Mouse (Mus musculus) embryonic facial prominence, embryonic 15.5 days (tissue): ENCODE results near the gene Prss16. TPM values are rescaled to one million over a fixed set of nuclear protein-coding genes. Genes with fewer than 3 reads are reported as not detected.

Experiments
- ATAC-seq: fragments of 200-750 bp; cut with Nextera tagmentation; 2 replicates; pipeline ENCODE4 v1.8.0; 2017; ENCODE audit warnings: low read depth, moderate TSS enrichment; ENCODE audit not compliant: insufficient number of reproducible peaks, low FRiP score, low TSS enrichment
- H3K27ac ChIP-seq: fragments of 300-500 bp; sonication (generic); replicated peaks from 2 replicates; pipeline ENCODE4 v1.5.1; 2015; ENCODE audit warnings: mild to moderate bottlenecking, inconsistent platforms
- H3K27me3 ChIP-seq: fragments of 300-500 bp; sonication (generic); 2 replicates; pipeline ENCODE4 v1.6.1; 2015; ENCODE audit warnings: inconsistent platforms
- H3K36me3 ChIP-seq: fragments of 300-500 bp; sonication (generic); 2 replicates; pipeline ENCODE4 v1.6.1; 2015; ENCODE audit warnings: mild to moderate bottlenecking, inconsistent platforms
- H3K4me1 ChIP-seq: fragments of 300-500 bp; sonication (generic); 2 replicates; pipeline ENCODE4 v1.6.1; 2015; ENCODE audit warnings: inconsistent platforms
- H3K4me2 ChIP-seq: fragments of 300-500 bp; sonication (generic); replicated peaks from 2 replicates; pipeline ENCODE4 v1.6.1; 2015; ENCODE audit warnings: mild to moderate bottlenecking, inconsistent platforms
- H3K4me3 ChIP-seq: fragments of 300-500 bp; sonication (generic); replicated peaks from 2 replicates; pipeline ENCODE4 v1.5.1; 2015; ENCODE audit warnings: mild to moderate bottlenecking, inconsistent platforms
- H3K9ac ChIP-seq: fragments of 300-500 bp; sonication (generic); 2 replicates; pipeline ENCODE4 v1.6.1; 2015; ENCODE audit warnings: inconsistent platforms
- H3K9me3 ChIP-seq: fragments of 300-500 bp; sonication (generic); replicated peaks from 2 replicates; pipeline ENCODE4 v1.6.1; 2016; ENCODE audit warnings: inconsistent platforms
- WGBS: fragments of 180-500 bp; shearing (Covaris S2); methylation state at CpG from one replicate; pipeline ENCODE4 v1.1.7; 2015; 5-methylcytosine and 5-hydroxymethylcytosine counted together
- polyA plus RNA-seq: library from polyadenylated mRNA; unstranded; fragments of >200 nt; fragmentation: Nextera tagmentation; extraction: Ambion mirVana; gene quantifications from 2 replicates; pipeline ENCODE4 v1.2.1, GENCODE M21; 2015

The Prss16 gene
- polyA plus RNA-seq, 1 experiment from 2014 or later, result 1.2 TPM

GRCm38 (mm10) chr13:22001823-22002222 is 7.7 kb downstream of the Prss16 start:
- Histone ChIP-seq H3K36me3 (no peaks in the 10 kb centered on the region), H3K9me3 (no peaks in the 10 kb centered on the region), H3K4me3 (no peak overlapping the region), H3K27ac (no peak overlapping the region), H3K4me1 (peaks cover 20% of the 10 kb centered on the region), H3K9ac (no peak overlapping the region), H3K4me2 (no peak overlapping the region), H3K27me3 (peaks cover 100% of the 10 kb centered on the region)
- WGBS, result 18% methylated on average over 5 of the region's 5 CpGs
- no peak for ATAC-seq

DNA sequence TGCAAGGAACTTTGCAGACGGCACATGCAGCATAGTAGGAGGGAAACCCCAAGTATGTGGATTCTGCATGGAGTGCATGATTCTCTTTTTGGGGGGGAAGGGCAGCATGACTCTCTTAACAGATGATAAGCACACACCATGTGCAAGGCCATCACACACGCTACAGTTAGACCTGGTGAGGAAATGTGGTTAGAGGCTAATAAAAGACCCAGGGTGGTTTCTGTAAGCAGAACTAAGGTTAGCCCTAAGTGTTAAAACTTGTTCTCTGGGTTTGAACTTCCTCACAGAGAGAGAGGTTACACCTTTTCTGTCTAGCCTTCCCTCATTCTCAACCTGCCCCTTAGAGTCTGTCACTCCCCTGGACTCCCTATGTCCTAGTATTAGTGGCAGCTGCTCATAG is 8.2 kb downstream of the Prss16 start:
- no peaks in the 10 kb centered on the region for H3K36me3 ChIP-seq
- 52% methylated on average over 2 of the region's 2 CpGs for WGBS
- H3K27ac ChIP-seq, result no peak overlapping the region

GRCm38 (mm10) chr13:21999147-21999546 is 10.4 kb downstream of the Prss16 start:
- ATAC-seq, result no peak
- no peaks in the 10 kb centered on the region for H3K9me3 ChIP-seq
- no peak overlapping the region for H3K27ac ChIP-seq
- peaks cover 16% of the 10 kb centered on the region for H3K4me1 ChIP-seq
- 26% methylated on average over 4 of the region's 4 CpGs for WGBS
- no peak overlapping the region for H3K4me3 ChIP-seq
- no peak overlapping the region for H3K4me2 ChIP-seq
- H3K9ac ChIP-seq, result no peak overlapping the region
- peaks cover 93% of the 10 kb centered on the region for H3K27me3 ChIP-seq
- no peaks in the 10 kb centered on the region for H3K36me3 ChIP-seq

More for the DNA sequence above, 8.2 kb downstream of the Prss16 start:
- no peak overlapping the region for H3K9ac ChIP-seq
- H3K9me3 ChIP-seq, result no peaks in the 10 kb centered on the region
- ATAC-seq, result no peak
- H3K4me3 ChIP-seq, result no peak overlapping the region
- peaks cover 19% of the 10 kb centered on the region for H3K4me1 ChIP-seq
- no peak overlapping the region for H3K4me2 ChIP-seq
- peaks cover 100% of the 10 kb centered on the region for H3K27me3 ChIP-seq

DNA sequence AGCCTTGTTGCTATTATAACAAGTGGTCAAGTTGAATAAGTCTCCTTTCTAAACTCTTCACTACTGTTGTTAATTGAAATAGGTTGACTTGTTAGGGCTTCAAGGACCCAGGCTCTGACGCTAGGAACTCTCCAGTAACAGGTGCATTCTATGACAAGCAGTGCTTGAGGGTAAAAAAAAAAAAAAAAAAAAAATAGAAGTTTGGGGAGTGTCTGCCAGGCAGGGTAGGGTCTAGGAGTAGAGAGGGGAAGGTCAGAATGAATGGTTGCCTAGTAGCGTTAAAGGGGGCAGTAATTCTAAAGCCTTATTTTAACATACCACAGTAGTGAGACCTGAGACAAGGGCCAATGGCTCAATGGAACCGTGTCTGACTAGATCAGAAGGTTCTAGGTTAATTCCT is 11.1 kb downstream of the Prss16 start:
- Histone ChIP-seq H3K36me3 (no peaks in the 10 kb centered on the region), H3K4me3 (no peak overlapping the region), H3K4me2 (no peak overlapping the region), H3K4me1 (peaks cover 16% of the 10 kb centered on the region), H3K27ac (no peak overlapping the region), H3K9me3 (no peaks in the 10 kb centered on the region), H3K27me3 (peaks cover 90% of the 10 kb centered on the region), H3K9ac (no peak overlapping the region)
- WGBS, result 16% methylated on average over 3 of the region's 3 CpGs
- ATAC-seq, result no peak

DNA sequence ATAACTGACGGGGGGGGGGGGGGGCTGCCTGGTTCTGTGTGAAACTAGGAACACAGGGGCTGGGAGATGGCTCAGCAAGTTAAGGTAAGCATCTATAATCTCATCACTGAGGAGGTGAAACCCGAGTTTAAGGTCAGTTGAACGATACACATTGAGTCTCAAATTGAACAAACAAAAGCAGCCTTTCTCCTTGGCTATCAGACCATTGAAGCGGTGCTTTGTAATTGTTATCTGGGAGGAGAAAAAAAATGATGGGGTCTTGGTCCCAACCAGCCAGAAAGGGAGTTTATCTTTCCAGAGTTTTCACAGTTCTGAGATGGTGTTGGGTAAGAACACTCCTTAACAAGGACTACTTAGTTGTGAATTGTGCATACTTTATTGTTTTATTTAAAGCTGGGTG is 11.7 kb downstream of the Prss16 start:
- WGBS, result 9% methylated on average over 4 of the region's 4 CpGs
- Histone ChIP-seq H3K4me1 (peaks cover 16% of the 10 kb centered on the region), H3K36me3 (no peaks in the 10 kb centered on the region), H3K9me3 (no peaks in the 10 kb centered on the region), H3K9ac (no peak overlapping the region), H3K4me2 (no peak overlapping the region), H3K4me3 (no peak overlapping the region), H3K27me3 (peaks cover 87% of the 10 kb centered on the region), H3K27ac (no peak overlapping the region)
- ATAC-seq, result no peak

- peak overlapping the region; percentile 21; the same call in 1 of the 2 replicates for H3K4me3 ChIP-seq
- no peaks in the 10 kb centered on the region for H3K36me3 ChIP-seq
- no peak overlapping the region for H3K9ac ChIP-seq
- 2% methylated on average over 21 of the region's 21 CpGs for WGBS
- H3K4me2 ChIP-seq, result peak overlapping the region; percentile 31
- peaks cover 16% of the 10 kb centered on the region for H3K4me1 ChIP-seq
- H3K27me3 ChIP-seq, result peaks cover 84% of the 10 kb centered on the region
- no peaks in the 10 kb centered on the region for H3K9me3 ChIP-seq
- no peak overlapping the region for H3K27ac ChIP-seq
- no peak for ATAC-seq
Observed at GRCm38 (mm10) chr13:21997201-21997820, 12.2 kb downstream of the Prss16 start.

DNA sequence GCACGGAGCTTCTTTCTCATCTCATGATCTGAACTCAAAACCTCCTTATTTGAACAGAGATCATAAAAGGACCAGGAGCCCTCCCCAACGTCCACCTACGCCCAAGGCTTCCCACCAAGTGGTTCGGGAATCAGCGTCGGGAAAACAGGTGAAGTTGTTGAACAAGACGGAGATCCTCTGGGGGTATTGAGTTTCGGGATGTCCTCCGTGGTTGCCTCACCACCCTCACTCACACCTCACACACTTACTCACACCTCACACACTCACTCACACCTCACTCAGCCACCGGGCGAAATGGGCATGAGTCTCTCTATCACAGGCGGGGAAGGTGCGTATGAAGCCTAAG is 12.7 kb downstream of the Prss16 start:
- Histone ChIP-seq H3K36me3 (no peaks in the 10 kb centered on the region), H3K4me2 (peak overlapping the region; percentile 31), H3K9me3 (no peaks in the 10 kb centered on the region), H3K27me3 (peaks cover 79% of the 10 kb centered on the region), H3K4me3 (peak overlapping the region; percentile 21), H3K4me1 (peaks cover 16% of the 10 kb centered on the region), H3K9ac (no peak overlapping the region), H3K27ac (no peak overlapping the region)
- under 1% methylated on average over 13 of the region's 13 CpGs for WGBS
- no peak for ATAC-seq

DNA sequence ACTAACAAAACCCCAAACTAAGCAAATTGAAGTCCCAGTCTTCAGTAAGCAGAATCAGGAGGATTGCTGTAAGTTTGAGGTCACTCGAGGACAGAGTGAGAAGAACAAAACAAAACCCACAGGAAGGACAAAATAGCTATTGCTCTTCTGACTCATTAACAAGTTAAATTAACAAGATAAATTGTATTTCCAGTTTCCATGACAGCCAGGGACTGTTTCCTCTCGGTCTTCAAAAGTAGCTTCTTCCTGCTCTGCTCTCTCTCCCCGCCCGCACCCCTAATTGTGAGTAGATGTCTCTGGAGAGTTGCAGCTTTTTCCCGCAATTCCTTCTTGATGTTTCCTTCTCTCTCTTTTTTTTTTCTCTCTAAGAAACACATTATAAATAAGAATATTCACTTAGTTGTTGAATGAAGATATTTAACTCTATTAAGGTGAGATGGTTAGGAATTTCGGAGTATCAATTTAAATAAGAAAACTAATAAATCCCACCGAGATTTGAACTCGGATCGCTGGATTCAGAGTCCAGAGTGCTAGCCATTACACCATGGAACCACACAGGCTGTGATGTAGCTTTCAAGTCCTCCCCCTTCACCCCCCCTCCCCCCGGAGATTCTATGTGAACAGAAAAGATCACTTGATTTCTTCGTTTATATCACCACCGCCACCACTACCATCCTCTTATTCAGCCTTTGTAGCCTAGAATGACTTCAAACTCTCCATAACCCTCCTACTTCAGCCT is 13.3 kb downstream of the Prss16 start:
- Histone ChIP-seq H3K4me1 (peaks cover 16% of the 10 kb centered on the region), H3K27ac (no peak overlapping the region), H3K4me2 (peak overlapping the region; percentile 55), H3K9me3 (no peaks in the 10 kb centered on the region), H3K27me3 (peaks cover 73% of the 10 kb centered on the region), H3K36me3 (no peaks in the 10 kb centered on the region), H3K9ac (no peak overlapping the region), H3K4me3 (peak overlapping the region; percentile 21)
- 2% methylated on average over 12 of the region's 12 CpGs for WGBS
- ATAC-seq, result no peak

DNA sequence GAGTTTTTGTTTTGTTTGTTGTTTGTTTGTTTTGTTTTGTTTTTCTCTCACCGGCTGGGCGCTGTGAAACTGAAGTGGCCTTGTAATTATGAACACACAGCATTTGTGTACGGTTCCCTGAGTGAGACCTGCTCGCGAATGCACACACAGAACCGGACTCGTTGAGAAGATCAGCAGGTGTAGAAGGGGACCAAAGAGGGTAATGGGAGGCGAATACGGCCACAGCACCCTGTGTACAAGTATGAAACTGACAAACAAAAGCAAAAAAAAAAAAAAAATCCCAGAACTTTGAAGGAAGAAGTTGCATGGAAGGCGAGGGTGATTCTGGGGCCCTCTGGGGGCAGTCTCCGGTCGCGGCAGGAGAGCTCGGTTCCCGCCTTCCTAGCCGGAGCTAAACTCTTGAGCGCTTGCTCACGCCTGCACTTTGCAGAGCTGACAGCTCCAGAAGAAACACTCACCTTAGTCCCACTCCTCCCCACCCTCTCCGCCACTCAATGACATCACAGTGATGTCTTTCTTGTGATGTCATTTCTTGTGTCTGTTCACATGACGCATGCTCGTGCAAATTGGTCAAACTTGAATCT is 14.1 kb downstream of the Prss16 start:
- ATAC-seq, result no peak
- under 1% methylated on average over 21 of the region's 21 CpGs for whole genome bisulfite sequencing
- peaks cover 67% of the 10 kb centered on the region for H3K27me3 ChIP-seq

DNA sequence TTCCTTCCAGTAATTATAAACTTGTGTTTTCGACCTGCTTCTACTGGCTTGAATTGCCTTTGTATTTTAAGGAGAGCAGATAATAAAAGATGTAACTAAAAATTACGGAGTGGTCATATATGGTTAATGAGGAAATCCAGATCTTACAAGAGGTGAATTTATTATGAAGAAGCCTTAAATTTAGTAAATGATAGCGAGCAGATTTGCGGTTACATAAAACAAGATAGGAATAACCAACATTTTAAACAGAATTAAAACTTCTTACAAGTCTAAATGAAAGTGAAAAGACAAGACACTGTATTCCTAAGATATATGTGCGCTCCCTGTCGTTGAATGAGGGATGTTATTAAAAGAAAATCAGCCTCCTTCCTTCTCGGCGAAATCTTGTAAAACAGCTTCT is 14.6 kb downstream of the Prss16 start:
- 4% methylated on average over 8 of the region's 8 CpGs for WGBS
- peak overlapping the region; percentile 55 for H3K4me2 ChIP-seq
- no peaks in the 10 kb centered on the region for H3K9me3 ChIP-seq
- H3K27me3 ChIP-seq, result peaks cover 62% of the 10 kb centered on the region
- H3K4me3 ChIP-seq, result peak overlapping the region; percentile 34
- H3K36me3 ChIP-seq, result no peaks in the 10 kb centered on the region
- H3K27ac ChIP-seq, result no peak overlapping the region
- ATAC-seq, result no peak
- peaks cover 16% of the 10 kb centered on the region for H3K4me1 ChIP-seq
- H3K9ac ChIP-seq, result no peak overlapping the region

More for the DNA sequence above, 14.1 kb downstream of the Prss16 start:
- peak overlapping the region; percentile 55 for H3K4me2 ChIP-seq
- H3K36me3 ChIP-seq, result no peaks in the 10 kb centered on the region
- H3K27ac ChIP-seq, result no peak overlapping the region
- H3K4me3 ChIP-seq, result peak overlapping the region; percentile 34
- H3K4me1 ChIP-seq, result peaks cover 16% of the 10 kb centered on the region
- H3K9me3 ChIP-seq, result no peaks in the 10 kb centered on the region
- H3K9ac ChIP-seq, result no peak overlapping the region

- Histone ChIP-seq H3K4me3 (no peak overlapping the region), H3K4me2 (no peak overlapping the region), H3K27me3 (peaks cover 55% of the 10 kb centered on the region), H3K4me1 (peaks cover 16% of the 10 kb centered on the region), H3K27ac (no peak overlapping the region), H3K9ac (no peak overlapping the region), H3K36me3 (no peaks in the 10 kb centered on the region), H3K9me3 (no peaks in the 10 kb centered on the region)
- no peak for ATAC-seq
- WGBS, result 2% methylated on average over 22 of the region's 22 CpGs
Observed at GRCm38 (mm10) chr13:21993957-21994738, 15.4 kb downstream of the Prss16 start.
